Mouse (Mus musculus) limb, embryonic 14.5 days (tissue): ENCODE measurements around the gene Dspp. TPM values are rescaled to one million over a fixed set of nuclear protein-coding genes. Genes with fewer than 3 reads are reported as not detected.
A peak's percentile ranks its signal among the peaks of the same experiment; 100 is the strongest.

Source experiments
- ATAC-seq: fragments of 200-750 bp; cut with Nextera tagmentation; 2 replicates; pipeline ENCODE4 v1.8.0; 2017; ENCODE audit warnings: low read depth, moderate number of reproducible peaks, moderate TSS enrichment; ENCODE audit not compliant: low FRiP score
- DNase-seq: peaks from one replicate; pipeline ENCODE4 v3.0.0-alpha.2; 2015; ENCODE audit warnings: low spot score
- H3K27ac ChIP-seq: fragments of 300-500 bp; sonication (generic); replicated peaks from 2 replicates; pipeline ENCODE4 v1.5.1; 2014; ENCODE audit warnings: low read depth, mild to moderate bottlenecking, low read length, moderate library complexity, mixed read lengths
- H3K27me3 ChIP-seq: fragments of 300-500 bp; sonication (generic); 2 replicates; pipeline ENCODE4 v1.6.1; 2014; ENCODE audit warnings: low read length, mixed read lengths; ENCODE audit not compliant: control insufficient read depth, insufficient read depth
- H3K36me3 ChIP-seq: fragments of 300-500 bp; sonication (generic); 2 replicates; pipeline ENCODE4 v1.6.1; 2014; ENCODE audit warnings: mild to moderate bottlenecking, low read length, moderate library complexity, mixed read lengths; ENCODE audit not compliant: control insufficient read depth, insufficient read depth
- H3K4me1 ChIP-seq: fragments of 300-500 bp; sonication (generic); 2 replicates; pipeline ENCODE4 v1.6.1; 2014; ENCODE audit warnings: antibody characterized with exemption, low read length, mixed read lengths; ENCODE audit not compliant: control insufficient read depth, insufficient read depth
- H3K4me2 ChIP-seq: fragments of 300-500 bp; sonication (generic); replicated peaks from 2 replicates; pipeline ENCODE4 v1.6.1; 2014; ENCODE audit warnings: low read depth, mild to moderate bottlenecking, low read length, moderate library complexity; ENCODE audit not compliant: severe bottlenecking
- H3K4me3 ChIP-seq: fragments of 300-500 bp; sonication (generic); replicated peaks from 2 replicates; pipeline ENCODE4 v1.5.1; 2014; ENCODE audit warnings: low read length
- H3K9ac ChIP-seq: fragments of 300-500 bp; sonication (generic); 2 replicates; pipeline ENCODE4 v1.6.1; 2014; ENCODE audit warnings: mild to moderate bottlenecking, low read depth, low read length, moderate library complexity; ENCODE audit not compliant: severe bottlenecking
- H3K9me3 ChIP-seq: fragments of 300-500 bp; sonication (generic); 2 replicates; pipeline ENCODE4 v1.6.1; 2016; ENCODE audit warnings: low read length; ENCODE audit not compliant: control insufficient read depth
- POLR2A ChIP-seq: fragments of 200-500 bp; IDR thresholded peaks from 2 replicates; pipeline ENCODE4 v1.8.0; 2012; ENCODE audit warnings: inconsistent platforms, mild to moderate bottlenecking, moderate library complexity, borderline replicate concordance; ENCODE audit not compliant: insufficient read depth, insufficient read length; ENCODE audit errors: extremely low read depth
- WGBS: fragments of 180-500 bp; shearing (Covaris S2); extraction: QIAGEN DNeasy Blood & Tissue Kit; methylation state at CpG from one replicate; pipeline ENCODE4 v1.1.7; 2014; 5-methylcytosine and 5-hydroxymethylcytosine counted together
- polyA plus RNA-seq, 2 experiments: library from polyadenylated mRNA; depleted of rRNA in 1 of 2; stranded (reverse) in 1 of 2; unstranded in 1 of 2; fragments of >200 nt; fragmentation: Nextera tagmentation in 1 of 2; extraction: Ambion mirVana in 1 of 2; gene quantifications; 2 replicates each; pipeline versions ENCODE4 v1.2.1 to v1.2.3; 2012 to 2014

Gene Dspp
- polyA plus RNA-seq (2012; rRNA removed) = not detected in 2 replicates
- polyA plus RNA-seq (2014; fragmentation: Nextera tagmentation; extraction: Ambion mirVana) = not detected in 2 replicates

DNA sequence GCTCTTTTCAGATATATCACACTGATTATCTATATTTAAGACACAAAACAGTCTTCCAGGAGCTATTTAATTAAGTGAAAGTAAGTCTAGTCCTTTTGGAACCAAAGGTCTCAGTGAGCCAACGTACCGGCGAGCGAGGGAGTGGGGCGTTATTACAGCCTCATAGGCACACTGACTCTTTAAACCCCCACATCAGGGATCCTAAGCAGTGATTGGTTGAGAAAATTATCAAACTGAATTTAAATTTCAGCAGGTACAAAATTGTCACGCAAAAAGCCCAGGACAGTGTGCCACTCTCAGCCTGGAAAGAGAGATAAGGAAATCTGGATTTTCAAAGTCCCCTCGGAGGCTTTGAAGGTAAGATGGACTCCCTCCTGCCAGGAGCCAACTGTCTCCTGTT is at the start of gene Dspp:
TSS of gene Dspp (plus strand) at position 301 of the 400 bp plus-strand sequence.
- no peaks in the 10 kb centered on the region for H3K27me3 ChIP-seq
- H3K9me3 ChIP-seq = no peaks in the 10 kb centered on the region
- H3K4me2 ChIP-seq = no peak within 1 kb of the TSS
- TF ChIP-seq POLR2A = no peak
- no peak within 1 kb of the TSS for H3K27ac ChIP-seq
- DNase-seq = no peak
- H3K4me3 ChIP-seq = no peak within 1 kb of the TSS
- WGBS = 87% methylated on average over 7 of the region's 7 CpGs
- H3K9ac ChIP-seq = no peak within 1 kb of the TSS
- ATAC-seq = no peak
- H3K4me1 ChIP-seq = no peaks in the 10 kb centered on the region
- H3K36me3 ChIP-seq = no peaks in the 10 kb centered on the region

DNA sequence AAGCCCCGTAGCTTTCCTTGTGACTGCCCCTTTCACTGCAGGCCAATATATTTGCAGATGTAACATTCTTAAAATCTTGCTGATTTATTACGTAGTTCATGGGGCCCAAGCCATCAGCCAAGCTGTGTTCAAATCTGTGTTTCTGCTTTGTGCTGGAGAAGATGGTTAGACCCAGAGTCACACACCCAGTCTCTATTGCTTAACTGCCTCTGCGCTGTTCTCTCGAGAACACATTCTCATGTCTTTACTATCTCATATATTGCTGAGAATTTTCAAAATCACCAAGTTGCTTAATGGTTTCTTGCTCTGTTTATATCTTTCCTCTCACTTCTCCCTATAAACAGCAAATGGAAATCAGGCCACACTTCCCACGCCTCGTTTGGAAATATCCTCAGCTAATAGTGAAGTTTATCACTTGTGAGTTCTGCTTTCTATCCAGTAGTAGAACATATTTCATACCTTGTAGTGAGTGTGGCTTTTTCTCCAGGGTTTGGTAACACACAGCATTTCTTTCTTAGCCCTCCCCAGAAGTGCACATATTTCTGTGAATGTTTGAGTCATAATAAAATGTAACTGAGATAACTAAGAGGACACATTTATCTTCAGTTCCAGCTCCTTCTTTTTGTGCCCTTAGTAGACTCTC is 46.4 kb upstream of the Dspp start:
- no peak overlapping the region for H3K9ac ChIP-seq
- ATAC-seq = no peak
- no peak overlapping the region for H3K27ac ChIP-seq
- WGBS = 66% methylated on average over 6 of the region's 6 CpGs
- no peaks in the 10 kb centered on the region for H3K9me3 ChIP-seq
- peaks cover 7% of the 10 kb centered on the region for H3K4me1 ChIP-seq
- no peak overlapping the region for H3K4me3 ChIP-seq
- no peaks in the 10 kb centered on the region for H3K27me3 ChIP-seq
- TF ChIP-seq POLR2A = no peak
- DNase-seq = no peak
- no peaks in the 10 kb centered on the region for H3K36me3 ChIP-seq
- no peak overlapping the region for H3K4me2 ChIP-seq

DNA sequence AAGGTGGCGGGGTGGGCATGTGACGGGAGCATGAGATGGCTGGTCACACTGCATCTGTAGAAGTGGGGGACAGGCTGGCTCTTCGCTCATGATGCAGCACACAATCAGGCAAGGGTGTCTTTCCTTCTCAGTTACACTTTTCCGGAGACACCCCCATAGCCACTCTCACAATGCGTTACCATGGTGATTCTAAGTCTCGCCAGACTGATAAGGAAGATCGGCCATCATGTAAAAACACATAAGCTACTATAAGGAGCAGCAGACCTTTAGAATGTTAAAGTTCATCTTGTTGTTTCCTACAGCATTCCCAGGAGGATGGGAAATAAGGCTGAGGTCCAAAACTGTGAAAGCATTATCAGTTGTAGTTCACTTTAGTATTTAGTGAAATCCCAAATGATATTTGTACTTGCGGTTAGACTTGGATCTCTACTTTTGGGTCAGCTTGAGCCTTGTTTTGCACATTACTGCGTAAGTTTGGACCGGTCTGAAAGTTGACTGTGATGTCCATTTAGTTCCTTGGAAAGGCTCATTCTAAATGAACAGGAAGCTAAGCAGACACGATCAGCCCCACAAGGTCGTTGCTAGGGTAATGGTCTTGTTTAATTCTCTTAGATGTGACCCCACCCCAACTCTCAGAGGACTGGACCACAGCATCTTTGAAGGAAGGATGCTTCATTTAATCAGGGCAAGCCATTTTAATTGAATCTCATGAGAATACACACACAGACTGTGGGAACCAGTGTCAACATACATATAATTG is 43.8 kb upstream of the Dspp start:
- no peak overlapping the region for H3K4me3 ChIP-seq

DNA sequence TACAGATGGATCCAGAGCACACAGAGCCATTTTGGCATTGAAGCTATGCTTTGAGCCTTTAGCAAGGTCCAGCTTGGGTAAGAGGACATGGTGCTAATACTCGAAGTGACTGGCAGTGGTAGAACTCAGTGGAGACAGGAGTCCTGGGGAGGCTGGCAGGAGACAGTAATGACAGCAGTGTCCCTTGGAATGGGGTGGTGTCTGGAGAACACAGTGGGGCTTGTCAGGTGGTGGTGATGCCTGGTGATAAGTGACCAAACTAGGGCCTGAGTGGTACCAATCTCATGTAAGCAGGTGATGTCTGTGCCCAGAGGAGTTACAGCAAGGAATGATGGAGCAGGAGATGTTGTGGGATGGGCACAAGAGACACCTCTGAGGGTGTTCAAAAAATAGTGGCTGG is 43.2 kb upstream of the Dspp start:
- Histone ChIP-seq H3K4me3 (no peak overlapping the region), H3K27me3 (no peaks in the 10 kb centered on the region), H3K4me1 (peaks cover 7% of the 10 kb centered on the region), H3K9me3 (no peaks in the 10 kb centered on the region), H3K4me2 (no peak overlapping the region), H3K9ac (no peak overlapping the region), H3K36me3 (no peaks in the 10 kb centered on the region), H3K27ac (no peak overlapping the region)
- 87% methylated on average over 1 of the region's 1 CpGs for WGBS
- DNase-seq = no peak
- no peak for TF ChIP-seq POLR2A
- no peak for ATAC-seq

More for the DNA sequence above, 43.8 kb upstream of the Dspp start:
- Histone ChIP-seq H3K9me3 (no peaks in the 10 kb centered on the region), H3K27ac (no peak overlapping the region), H3K4me1 (peaks cover 7% of the 10 kb centered on the region), H3K4me2 (no peak overlapping the region), H3K27me3 (no peaks in the 10 kb centered on the region), H3K36me3 (no peaks in the 10 kb centered on the region), H3K9ac (no peak overlapping the region)
- no peak for DNase-seq
- TF ChIP-seq POLR2A = no peak
- ATAC-seq = no peak
- WGBS = 84% methylated on average over 12 of the region's 12 CpGs

DNA sequence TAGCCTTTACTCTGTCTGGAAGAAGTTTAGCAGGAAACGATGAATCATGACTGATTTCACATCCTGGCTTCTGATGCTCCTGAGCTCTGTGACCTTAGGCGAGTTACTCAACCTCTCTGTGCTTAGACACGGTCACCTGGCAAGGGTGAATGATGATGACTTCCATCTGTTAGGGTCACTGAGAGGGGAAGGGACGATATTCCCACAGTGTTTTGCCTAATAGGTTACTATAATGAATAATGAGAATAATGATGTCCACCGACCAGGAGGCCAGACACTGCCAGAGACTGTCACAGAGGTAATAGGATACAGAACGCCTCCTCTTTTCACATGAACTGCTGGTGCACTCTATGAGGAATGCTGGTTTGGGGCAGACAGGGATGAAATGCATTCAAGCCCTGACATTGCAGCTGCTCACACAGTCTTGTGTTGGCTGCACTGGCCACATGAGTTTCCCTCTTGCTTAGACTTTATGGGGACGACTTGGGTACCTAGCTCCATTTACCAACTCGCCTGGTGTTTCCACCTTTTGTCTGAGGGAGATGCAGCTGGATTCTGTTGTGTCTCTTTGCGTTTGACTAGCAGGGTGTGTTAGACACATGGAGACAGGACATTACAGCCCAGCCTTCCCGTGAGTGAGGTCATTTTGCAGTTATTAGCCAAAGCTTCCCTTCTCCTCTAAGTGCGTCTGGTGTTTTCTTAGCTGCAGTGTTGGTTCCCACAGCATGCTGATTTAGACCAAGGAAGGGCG is 42.1 kb upstream of the Dspp start:
- ATAC-seq (peak; percentile 80), DNase-seq (peak; percentile 56)
- Histone ChIP-seq H3K4me3 (no peak overlapping the region), H3K27me3 (no peaks in the 10 kb centered on the region), H3K27ac (no peak overlapping the region), H3K4me1 (peaks cover 7% of the 10 kb centered on the region), H3K9ac (no peak overlapping the region), H3K9me3 (no peaks in the 10 kb centered on the region), H3K4me2 (no peak overlapping the region), H3K36me3 (no peaks in the 10 kb centered on the region)
- WGBS = 39% methylated on average over 12 of the region's 12 CpGs
- TF ChIP-seq POLR2A = no peak
